Mouse (Mus musculus): Measurements from ENCODE around the gene Pcdh15.
A peak's percentile ranks its signal among the peaks of the same experiment; 100 is the strongest.

The Pcdh15 gene

DNA sequence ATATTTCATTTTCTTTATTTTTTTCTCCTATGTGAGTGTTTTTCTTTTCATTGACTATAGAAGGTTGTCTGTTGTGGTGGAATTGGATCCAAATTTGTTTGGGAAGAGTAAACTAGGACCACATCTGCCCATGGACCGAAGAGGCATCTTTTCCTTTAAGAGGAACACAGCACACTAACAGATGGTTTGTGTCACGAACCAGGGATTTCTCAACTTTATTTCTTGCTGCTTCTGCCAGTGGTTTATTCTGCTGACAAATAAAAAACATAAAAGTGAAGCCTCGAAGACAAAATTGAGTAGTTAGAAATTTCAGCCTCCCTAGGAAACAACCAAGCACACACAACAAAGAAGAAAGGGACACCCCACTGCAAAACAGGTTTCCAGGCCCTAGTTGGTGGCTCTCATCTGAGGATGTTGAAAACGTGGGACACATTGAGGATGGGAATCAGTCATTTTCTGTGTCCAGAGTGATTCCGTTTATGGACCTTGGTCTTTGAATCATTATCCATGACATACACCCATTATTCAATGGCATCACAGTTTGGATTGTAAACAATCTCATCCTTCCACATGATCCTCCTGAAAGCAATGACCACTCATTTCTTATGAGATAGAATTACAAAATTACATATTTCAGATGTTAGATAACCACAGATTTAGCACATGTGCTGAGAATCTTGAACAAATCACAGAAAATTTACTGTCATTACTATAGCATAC, 1206.5 kb downstream of the Pcdh15 start:
- no peak for DNase-seq (ENCODE audit: low spot score in 2 of 2)

DNA sequence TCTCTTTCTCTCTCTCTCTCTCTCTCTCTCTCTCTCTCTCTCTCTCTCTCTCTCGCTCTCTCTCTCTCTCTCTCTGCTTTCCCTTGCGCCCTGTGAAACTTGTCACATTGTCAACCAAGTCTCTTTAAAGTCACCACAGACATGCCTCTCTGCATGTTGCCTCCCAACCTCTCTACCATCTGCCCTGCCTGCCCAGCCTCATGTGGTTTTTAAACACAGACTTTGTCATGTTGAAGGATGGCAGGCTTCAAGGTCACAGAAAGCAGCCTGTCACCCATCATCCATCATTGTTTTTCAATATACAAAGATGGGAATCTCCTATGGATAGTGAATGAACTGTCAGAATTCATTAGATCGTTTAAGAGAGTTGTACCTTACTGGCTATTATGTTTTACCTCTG, 1207.9 kb downstream of the Pcdh15 start:
- no peak for DNase-seq (ENCODE audit: low spot score in 2 of 2)

DNA sequence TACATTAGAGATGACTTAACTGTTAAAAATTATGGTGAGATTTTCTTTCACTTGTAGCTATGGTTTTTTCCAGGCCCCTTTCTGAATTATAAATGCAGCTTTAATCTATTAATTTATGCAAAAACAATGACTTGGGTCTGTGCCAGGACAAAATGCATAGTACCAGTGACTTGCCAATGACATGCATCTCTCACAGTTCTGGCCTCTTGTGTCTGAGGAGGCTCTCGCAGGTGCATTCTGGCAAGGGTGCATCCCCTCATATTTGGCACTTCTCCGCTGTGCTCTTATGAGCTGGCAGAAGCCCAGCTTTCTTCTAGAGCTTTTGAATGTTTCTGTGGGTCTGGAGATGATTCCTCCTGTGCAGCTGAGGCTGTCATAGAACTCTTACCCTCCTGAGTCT, 1216.9 kb downstream of the Pcdh15 start:
- no peak for DNase-seq (ENCODE audit: low spot score in 2 of 2)

DNA sequence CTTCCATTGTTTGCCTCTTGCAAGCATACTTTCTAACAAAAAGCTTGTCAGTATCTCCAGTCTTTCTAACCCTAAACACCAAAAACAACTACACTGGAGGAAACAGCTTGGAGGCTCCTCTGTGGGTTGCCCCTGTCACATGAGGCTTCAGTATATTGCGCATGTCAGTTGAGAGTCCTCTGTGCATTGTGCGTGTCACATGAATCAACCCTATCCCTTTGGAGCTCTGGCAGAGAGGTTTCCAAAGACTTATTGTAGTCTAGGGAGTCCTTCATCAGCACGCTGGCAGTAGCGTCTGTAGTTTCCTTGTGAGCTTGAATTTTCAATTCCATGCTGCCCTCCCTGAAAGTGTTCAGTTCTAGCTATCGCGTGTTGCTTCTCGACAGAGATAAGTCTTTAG, 1236.3 kb downstream of the Pcdh15 start:
- no peak for DNase-seq (ENCODE audit: low spot score in 2 of 2)

DNA sequence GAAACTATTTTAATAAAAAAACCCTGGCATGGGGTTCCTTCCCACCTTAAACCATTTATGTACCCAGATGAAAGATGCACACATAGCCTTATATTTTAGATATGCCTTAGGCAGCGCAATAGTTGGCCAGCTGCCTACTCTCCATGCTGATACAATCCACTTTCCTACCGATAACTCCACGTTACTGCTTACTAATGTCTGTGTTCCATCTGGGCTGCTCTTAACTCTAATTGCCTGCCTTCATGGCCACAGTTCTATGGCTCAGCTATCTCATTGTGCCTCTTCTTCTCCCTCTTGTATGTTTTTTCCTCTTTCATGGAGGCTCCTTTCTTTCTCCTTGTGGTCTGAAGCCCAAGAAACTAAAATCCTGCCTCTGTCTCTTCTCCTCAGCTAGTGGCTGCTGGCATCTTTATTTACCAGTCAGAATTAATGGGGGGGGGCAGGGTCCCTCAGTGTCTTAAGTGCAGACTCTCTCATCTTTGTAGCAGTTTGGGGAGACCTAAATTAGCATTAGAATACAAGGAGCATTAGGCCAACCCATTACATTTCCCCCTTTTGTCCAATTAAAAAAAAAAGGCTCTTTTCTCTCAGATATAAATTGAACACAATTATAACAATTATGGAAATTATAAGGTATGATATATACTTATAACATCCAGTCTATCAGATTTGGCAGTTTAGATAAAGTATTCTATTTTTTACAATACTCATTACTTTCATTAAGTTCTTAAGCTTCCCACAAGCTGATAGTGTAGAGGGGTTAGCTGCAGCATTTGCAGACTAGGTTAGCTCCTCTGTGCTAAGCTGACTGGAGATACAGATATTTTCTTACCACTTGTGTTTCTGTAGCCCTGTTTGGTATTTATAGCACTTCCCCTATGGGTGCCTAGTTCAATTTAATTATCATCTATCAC, 1240.4 kb downstream of the Pcdh15 start:
- no peak for DNase-seq (ENCODE audit: low spot score in 2 of 2)

DNA sequence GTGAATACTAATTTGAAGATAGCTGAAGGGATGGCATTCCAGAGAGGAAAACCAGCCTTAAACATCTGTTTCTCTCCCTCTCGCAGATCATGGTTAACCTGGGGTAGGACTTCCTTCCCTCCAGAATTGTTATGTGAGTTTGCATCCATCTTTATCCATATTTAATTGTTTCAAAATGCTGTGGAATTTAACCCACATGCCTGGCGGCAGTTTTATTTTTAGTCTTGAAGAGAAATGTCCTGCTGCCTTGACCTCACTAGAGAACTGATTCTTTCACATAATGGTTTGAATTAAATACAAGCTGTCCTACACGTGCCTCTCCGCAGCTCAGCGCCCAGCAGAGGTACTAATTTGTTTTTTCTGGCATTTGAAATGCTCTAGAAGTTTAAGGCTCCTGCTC, 1260.4 kb downstream of the Pcdh15 start:
- no peak for DNase-seq (ENCODE audit: low spot score in 2 of 2)

DNA sequence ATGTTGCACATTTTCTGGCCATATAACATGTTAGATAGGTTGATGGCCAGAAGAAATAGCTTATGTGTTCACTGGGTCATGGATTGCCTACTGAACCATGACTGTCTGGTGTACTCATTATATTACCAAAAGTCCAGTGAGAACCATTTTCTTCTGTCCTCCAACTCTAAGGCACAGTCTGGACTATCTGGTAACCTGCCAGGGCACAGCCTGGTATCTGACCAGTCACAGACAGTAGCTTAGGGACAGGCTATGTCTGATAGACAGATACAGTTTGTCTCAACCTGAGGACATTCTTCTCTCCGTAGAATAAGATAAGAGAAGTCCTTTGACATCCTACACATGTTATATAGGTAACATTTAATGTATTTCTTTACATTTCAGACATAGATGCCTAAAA, 1279.6 kb downstream of the Pcdh15 start:
- no peak for DNase-seq (ENCODE audit: low spot score in 2 of 2)

DNA sequence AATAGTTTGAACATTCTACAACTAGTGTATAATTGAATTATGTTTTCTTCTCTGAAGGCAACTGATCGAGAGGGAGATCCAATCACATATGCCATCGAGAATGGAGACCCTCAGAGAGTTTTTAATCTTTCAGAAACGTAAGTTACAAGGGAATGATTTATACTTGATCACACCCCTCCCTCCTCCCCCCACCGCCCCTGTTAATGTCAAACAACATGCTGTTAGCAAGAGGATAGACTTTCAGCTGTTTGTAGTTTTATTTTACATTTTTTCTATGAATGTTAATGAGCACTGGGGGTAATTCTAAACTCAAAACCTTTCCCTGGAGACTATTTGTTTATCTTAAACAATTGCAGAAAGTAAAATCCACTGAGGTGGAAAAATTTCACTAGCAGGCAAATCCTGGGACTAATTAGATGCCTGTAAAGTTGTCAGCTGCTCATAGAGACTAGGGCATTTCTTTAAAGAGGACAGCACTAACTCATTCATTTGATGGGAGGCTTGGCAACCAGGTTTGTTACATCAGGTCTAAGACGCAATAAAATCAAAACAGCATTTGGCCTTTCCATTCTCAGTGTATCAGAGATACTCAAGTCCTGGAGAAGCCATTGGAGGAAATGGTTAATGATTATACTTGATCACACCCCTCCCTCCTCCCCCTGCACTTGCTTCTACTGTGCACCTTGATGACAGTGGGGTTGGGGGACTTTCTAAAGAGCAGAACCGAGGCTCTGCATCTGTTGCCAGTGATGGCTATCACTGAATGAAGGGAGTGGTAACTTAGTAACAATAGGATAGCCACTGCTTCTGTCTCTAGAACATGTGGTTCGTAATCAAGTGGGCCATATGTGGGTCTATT, 1280.4 kb downstream of the Pcdh15 start:
- no peak for DNase-seq (ENCODE audit: low spot score in 2 of 2)

DNA sequence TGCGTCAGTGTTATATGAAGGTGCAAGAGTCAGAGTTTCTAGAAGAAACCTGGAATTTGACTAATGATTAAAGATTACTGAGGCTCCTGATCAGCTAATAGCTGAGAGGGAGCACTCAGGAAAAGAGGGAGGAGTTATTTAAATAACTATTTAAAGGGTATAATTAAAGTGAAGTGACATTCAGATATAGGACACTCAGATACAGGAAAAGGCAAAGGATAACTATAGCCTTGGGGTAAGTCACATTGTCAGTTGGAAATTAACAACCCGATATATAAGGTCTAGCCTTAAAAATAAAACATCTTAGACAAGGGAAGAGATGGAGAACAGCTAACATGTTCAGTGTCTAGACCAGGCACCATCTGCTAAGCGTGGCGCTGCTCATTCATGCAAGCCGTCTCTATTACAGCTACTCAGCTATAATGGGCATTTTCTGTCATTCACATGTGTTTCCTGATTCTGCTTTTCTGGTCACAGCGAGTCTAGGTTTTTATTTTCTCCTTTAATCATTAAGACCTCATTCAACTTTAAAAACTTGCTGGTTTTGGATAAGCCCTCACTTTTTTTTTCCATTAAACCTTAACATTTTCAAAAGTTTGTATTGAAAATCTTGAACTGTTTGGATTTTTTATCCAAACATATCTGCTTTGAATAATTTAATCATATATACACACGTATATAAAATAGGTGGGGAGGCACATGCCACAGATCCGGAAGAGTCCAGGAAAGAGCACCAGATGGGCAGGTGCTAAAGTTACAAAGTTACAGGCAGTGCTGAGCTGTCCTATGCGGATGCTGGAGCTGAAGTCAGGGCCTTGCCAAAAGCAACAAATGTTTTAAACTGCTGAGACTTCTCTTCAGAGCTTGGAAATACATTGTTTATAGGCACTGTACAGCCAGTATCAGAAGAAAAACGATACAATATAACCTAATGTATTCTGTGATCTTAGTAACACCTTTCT, 1288.7 kb downstream of the Pcdh15 start:
- no peak for DNase-seq (ENCODE audit: low spot score in 2 of 2)

DNA sequence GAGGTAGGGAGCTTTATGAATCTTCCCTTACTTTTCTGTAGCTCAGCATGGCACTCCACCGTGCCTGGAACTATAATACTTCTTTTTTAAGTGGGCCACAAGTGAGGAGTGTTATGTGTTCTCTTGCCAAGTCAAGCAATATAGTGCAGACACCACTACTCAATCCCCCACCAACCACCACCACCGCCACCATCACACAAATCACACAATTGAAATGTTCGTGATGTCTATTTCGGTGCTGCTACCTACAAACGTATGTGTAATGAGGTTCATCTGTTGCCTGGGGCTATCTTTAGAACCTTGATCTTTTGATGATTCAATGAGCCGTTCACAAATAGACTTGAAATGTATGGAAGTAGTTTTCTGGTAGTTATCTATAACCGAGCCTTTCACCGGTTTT, 1304.0 kb downstream of the Pcdh15 start:
- DNase-seq (ENCODE audit: low spot score in 2 of 2) = peak in 1 of 2 experiments; percentile 9

DNA sequence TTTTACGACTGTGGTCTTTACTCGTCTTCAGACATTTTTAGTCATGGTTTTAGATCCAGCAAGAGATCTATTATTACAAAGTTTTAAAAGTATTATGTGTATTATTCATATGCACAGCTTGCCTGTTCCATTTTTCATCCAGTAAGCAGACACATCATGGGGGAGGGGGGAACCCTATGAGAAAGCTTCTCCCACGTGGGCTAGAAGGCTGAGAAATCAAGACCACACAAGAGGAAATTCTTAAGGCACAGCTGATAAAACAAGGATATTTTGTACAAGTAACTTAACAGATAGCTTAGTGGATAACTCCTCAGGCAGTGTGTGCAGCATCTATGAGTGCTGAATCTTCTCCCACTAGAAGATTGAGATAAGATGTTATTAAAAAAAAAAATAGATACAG, 1314.9 kb downstream of the Pcdh15 start:
- DNase-seq (ENCODE audit: low spot score in 2 of 2) = no peak

DNA sequence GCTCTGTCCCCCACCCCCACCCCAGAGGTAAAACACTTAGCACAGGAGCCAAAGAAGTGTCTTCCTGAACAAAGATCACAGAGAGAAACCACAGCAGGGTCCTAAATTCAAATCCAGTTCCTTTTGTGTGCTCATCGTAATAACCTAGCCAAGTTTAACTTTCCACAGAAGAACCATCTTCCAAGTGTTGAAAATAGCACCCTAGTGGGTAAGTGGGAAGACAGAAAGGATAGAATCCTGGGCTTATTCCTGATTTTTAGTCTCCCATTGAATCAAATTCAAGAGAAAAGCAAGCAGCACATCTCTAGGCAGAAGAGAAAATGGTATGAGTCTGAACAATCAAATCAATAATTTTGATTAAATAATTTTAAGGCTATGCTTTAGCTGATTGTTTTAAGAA, 1315.8 kb downstream of the Pcdh15 start:
- no peak for DNase-seq (ENCODE audit: low spot score in 2 of 2)

DNA sequence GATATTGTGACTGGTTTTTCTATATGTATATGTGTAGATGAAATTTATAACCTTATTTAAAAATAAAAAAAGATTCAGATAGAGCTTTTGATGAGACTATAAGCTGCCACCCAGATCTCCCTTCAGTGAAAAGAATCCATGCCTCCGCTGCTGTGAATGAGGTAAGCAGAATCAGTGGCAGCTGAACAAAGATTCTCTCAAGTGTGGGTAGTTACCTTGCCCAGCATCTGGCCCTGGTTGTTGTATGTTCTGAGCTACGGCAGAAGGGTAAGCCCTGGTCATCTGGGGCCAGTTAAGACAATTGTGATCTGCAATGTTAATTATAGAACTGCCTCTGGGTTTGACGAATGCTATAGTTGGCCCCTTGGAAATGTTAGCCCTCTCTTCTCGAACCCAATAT, 1316.2 kb downstream of the Pcdh15 start:
- DNase-seq (ENCODE audit: low spot score in 2 of 2) = no peak

DNA sequence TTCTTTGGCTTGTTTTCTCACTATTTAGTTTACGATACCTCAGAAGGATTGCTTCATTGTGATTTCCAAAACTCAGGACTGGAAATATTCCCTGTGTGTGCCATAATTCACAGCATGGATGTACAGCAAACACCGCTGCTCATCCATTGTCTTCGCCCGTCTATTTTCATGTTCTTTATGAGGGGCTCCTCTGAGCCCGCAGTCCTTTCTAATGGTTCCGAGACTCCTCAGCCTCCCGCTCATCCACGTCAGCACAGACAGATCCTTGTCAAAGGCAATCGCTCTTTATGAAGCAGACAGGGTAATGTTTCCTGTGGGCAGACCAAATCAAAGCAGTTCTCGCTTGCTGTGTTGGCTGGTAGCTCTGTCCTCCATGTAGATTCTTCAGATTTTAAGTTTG, 1316.8 kb downstream of the Pcdh15 start:
- DNase-seq (ENCODE audit: low spot score in 2 of 2) = no peak

DNA sequence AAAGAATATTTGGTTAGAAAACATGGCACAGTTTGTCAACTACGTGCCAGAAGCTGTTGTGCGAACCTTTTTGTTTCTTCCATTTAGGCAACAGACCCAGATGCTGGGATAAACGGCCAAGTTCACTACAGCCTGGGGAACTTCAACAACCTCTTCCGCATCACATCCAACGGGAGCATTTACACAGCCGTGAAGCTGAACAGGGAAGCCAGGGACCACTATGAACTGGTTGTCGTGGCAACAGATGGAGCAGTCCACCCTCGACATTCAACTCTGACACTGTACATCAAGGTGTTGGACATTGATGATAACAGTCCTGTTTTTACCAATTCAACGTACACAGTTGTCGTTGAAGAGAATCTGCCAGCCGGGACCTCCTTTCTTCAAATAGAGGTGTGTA, 1350.9 kb downstream of the Pcdh15 start:
- DNase-seq (ENCODE audit: low spot score in 2 of 2) = no peak

DNA sequence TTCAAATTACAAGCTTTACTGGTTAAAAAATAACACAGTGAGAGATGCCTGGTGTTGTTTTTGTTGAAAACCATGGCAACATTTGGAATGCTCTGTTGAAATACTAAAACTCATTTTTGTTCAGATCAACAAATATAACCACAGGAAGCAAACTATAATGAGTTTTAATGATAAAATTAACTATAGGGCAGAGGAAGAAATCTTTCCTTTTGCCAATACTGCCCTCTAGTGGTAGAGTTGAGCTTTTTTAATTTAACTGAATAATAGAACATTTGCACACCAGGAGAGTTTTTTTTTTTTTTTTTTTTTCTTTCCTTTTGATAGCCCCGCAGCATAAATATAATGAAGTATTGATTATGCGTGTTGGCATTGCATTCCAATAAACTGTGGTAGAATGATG, 1364.8 kb downstream of the Pcdh15 start:
- no peak for DNase-seq (ENCODE audit: low spot score in 2 of 2)

DNA sequence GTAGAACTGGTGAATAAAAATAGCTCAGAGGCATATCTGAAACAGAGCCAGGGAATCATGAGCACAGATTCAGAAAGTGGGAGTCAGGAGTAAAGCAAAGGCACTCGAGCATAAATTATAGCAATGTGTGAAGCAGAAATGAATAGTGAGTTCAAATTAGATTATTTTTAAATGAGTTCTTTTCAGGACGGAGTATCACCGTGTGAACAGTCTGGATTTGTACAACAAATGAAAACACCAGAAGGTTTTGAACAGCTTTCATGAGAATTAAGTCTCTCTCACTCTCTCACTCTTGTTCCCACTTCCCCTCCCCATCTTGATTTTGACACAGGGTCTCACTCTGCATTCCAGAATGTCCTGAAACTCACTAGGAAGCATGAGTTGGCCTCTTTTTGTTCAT, 1381.6 kb downstream of the Pcdh15 start:
- no peak for DNase-seq (ENCODE audit: low spot score in 2 of 2)

DNA sequence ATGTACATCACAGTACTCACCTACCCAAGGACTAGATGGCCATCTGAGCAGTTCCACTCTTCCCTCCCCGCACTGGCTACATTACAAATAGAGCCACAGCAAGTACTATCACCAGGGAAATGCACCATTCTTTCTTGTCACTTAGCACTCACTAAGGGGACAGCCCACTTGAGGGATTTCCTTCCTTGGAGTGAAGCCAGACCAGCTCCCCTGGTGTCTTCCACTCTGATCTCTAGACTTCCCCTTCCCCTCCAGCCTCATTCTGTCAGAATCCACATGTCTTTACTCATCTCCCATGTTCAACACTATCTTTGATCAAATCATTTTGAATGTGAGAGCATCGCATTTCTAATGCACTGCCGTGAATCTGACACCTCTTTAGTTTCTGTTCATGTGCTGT, 1413.2 kb downstream of the Pcdh15 start:
- DNase-seq (ENCODE audit: low spot score in 2 of 2) = no peak

DNA sequence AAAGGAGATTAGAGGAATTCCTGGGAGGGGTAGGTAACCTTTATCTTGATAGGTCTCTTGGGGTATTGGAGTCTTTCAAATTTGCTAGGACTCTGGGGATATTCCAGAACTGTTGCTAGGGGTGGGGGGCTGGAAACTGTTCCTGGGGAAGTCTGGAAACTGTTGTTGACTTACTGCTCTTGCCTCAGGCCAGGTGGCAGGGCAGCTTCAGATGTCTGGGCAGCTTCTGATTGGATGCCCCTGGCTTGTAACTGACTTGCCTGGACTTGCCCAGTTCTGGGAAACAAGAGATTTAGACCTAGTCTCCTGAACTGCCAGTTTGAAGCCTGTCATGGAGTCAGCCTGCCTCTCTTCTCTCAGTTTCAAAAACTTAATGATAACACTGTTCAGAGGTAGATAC, 1414.6 kb downstream of the Pcdh15 start:
- DNase-seq (ENCODE audit: low spot score in 2 of 2) = no peak

DNA sequence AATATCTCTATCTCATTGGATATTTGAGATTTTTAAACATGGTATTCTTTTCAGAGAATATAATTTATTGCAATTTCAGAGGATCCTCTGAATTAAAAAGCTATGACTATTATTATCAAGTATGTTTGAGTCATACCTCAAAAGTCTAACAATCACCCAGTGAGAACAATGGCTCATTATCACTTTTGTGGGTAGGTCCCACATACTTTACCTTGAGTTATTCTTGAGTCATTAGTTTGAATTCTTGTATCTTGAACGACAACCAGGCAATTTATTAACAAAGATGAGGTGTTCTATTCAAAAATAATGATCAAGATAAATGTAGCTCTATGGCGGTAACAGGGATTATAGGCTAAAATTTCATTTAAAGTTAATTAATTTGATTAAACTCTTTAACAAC, 1439.2 kb downstream of the Pcdh15 start:
- DNase-seq (ENCODE audit: low spot score in 2 of 2) = no peak

DNA sequence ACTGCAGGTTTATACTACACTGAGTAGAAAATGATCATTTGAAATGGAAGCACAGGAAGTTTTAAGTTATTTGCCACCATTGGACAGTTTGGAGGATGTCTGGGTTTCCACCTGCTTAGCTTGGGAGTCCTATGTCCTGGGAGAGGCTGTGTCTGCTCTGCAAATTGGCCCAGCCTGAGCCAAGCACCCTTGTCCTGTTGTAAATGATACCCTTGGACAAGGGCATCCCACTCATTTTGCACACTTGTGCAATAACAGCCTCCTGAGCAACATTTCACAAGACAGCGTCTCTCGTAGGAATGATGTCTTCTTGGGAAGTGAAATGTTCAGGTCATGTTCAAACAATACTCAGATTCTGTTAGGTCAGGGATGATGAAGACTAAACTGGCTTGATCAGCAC, 1456.2 kb downstream of the Pcdh15 start:
- no peak for DNase-seq (ENCODE audit: low spot score in 2 of 2)
